Comparison of ENCODE assay signal across 8 mouse cellular contexts in genomic region chr16:11201740-11202394, GRCm38 (mm10). TPM values are rescaled to one million over a fixed set of nuclear protein-coding genes. Genes with fewer than 3 reads are reported as not detected.
DNase-seq lines count a peak whose midpoint lies in the region; ATAC-seq and TF ChIP-seq lines count a peak whose summit lies in the region.

No protein-coding gene starts in this region.

- no peak for DNase-seq in kidney, postnatal 25 days
- DNase-seq in embryonic facial prominence, embryonic 11.5 days (ENCODE audit: low spot score): no peak
- no peak for DNase-seq in hindbrain, postnatal 0 days (ENCODE audit: low spot score)
- DNase-seq in cerebellum, adult 11-12 months: no peak
- no peak for DNase-seq in testis, postnatal 10 days (ENCODE audit: low spot score)
- DNase-seq in cerebellum, postnatal 36 days: no peak

- no peak for ATAC-seq in kidney, embryonic 16.5 days (ENCODE audit: low FRiP score, low TSS enrichment)
- no peak for ATAC-seq in embryonic facial prominence, embryonic 11.5 days (replicated peaks; ENCODE audit: insufficient number of reproducible peaks, low FRiP score, low TSS enrichment, low read depth)
- no peak for ATAC-seq in hindbrain, postnatal 0 days
- no peak for ATAC-seq in midbrain, embryonic 16.5 days

- H3K9ac ChIP-seq in kidney, embryonic 16.5 days (replicated peaks; ENCODE audit: low read length): no peak overlapping the region
- H3K9ac ChIP-seq in embryonic facial prominence, embryonic 11.5 days (replicated peaks; ENCODE audit: low read length): peak overlapping the region; percentile 87
- H3K9ac ChIP-seq in hindbrain, postnatal 0 days (replicated peaks; ENCODE audit: low read length): peak overlapping the region; percentile 78
- H3K9ac ChIP-seq in midbrain, embryonic 16.5 days (ENCODE audit: low read depth, low read length): peak overlapping the region; percentile 89; the same call in 1 of the 2 replicates

- H3K4me2 ChIP-seq in kidney, embryonic 16.5 days (replicated peaks; ENCODE audit: low read depth, low read length): peak overlapping the region; percentile 92
- H3K4me2 ChIP-seq in embryonic facial prominence, embryonic 11.5 days (ENCODE audit: low read depth, low read length): peak overlapping the region; percentile 80
- peak overlapping the region; percentile 67 for H3K4me2 ChIP-seq in hindbrain, postnatal 0 days (ENCODE audit: low read depth, low read length)
- H3K4me2 ChIP-seq in midbrain, embryonic 16.5 days (ENCODE audit: low read length): peak overlapping the region; percentile 95

- WGBS in kidney, embryonic 16.5 days: 75% methylated on average over 6 of the region's 6 CpGs
- 67% methylated on average over 6 of the region's 6 CpGs for WGBS in embryonic facial prominence, embryonic 11.5 days
- WGBS in hindbrain, postnatal 0 days: 74% methylated on average over 6 of the region's 6 CpGs
- WGBS in midbrain, embryonic 16.5 days: 73% methylated on average over 6 of the region's 6 CpGs

- no peaks in the 10 kb centered on the region for H3K27me3 ChIP-seq in kidney, embryonic 16.5 days (ENCODE audit: insufficient read depth, low read length)
- H3K27me3 ChIP-seq in embryonic facial prominence, embryonic 11.5 days (ENCODE audit: control insufficient read depth, insufficient read depth, low read length): no peaks in the 10 kb centered on the region
- H3K27me3 ChIP-seq in hindbrain, postnatal 0 days (ENCODE audit: insufficient read depth, low read length): no peaks in the 10 kb centered on the region
- H3K27me3 ChIP-seq in midbrain, embryonic 16.5 days (ENCODE audit: control insufficient read depth, insufficient read depth, low read depth, low read length): no peaks in the 10 kb centered on the region

- no peak overlapping the region for H3K27ac ChIP-seq in kidney, embryonic 16.5 days (ENCODE audit: low read length)
- H3K27ac ChIP-seq in embryonic facial prominence, embryonic 11.5 days (replicated peaks; ENCODE audit: low read depth, low read length): no peak overlapping the region
- no peak overlapping the region for H3K27ac ChIP-seq in hindbrain, postnatal 0 days
- H3K27ac ChIP-seq in midbrain, embryonic 16.5 days (ENCODE audit: low read length): no peak overlapping the region

- H3K4me1 ChIP-seq in kidney, embryonic 16.5 days (ENCODE audit: insufficient read depth, low read length): peaks cover 20% of the 10 kb centered on the region
- H3K4me1 ChIP-seq in embryonic facial prominence, embryonic 11.5 days (ENCODE audit: control insufficient read depth, insufficient read depth, low read length): peaks cover 3% of the 10 kb centered on the region
- peaks cover 12% of the 10 kb centered on the region; the same call in 1 of the 2 replicates for H3K4me1 ChIP-seq in hindbrain, postnatal 0 days (ENCODE audit: insufficient read depth, low read length)
- peaks cover 25% of the 10 kb centered on the region for H3K4me1 ChIP-seq in midbrain, embryonic 16.5 days (ENCODE audit: control insufficient read depth, insufficient read depth, low read length)

- H3K9me3 ChIP-seq in kidney, embryonic 16.5 days (ENCODE audit: low read length): no peaks in the 10 kb centered on the region
- no peaks in the 10 kb centered on the region for H3K9me3 ChIP-seq in embryonic facial prominence, embryonic 11.5 days (replicated peaks; ENCODE audit: control insufficient read depth, low read length)
- H3K9me3 ChIP-seq in hindbrain, postnatal 0 days (ENCODE audit: low read length): no peaks in the 10 kb centered on the region
- H3K9me3 ChIP-seq in midbrain, embryonic 16.5 days (replicated peaks; ENCODE audit: control insufficient read depth, low read length, poor library complexity, severe bottlenecking): no peaks in the 10 kb centered on the region

- H3K36me3 ChIP-seq in kidney, embryonic 16.5 days (ENCODE audit: insufficient read depth, low read length): peaks cover 43% of the 10 kb centered on the region
- no peaks in the 10 kb centered on the region; the same call in 1 of the 2 replicates for H3K36me3 ChIP-seq in embryonic facial prominence, embryonic 11.5 days (replicated peaks; ENCODE audit: control insufficient read depth, insufficient read depth, low read depth, low read length)
- peaks cover 33% of the 10 kb centered on the region for H3K36me3 ChIP-seq in hindbrain, postnatal 0 days (ENCODE audit: insufficient read depth, low read length)
- H3K36me3 ChIP-seq in midbrain, embryonic 16.5 days (ENCODE audit: control insufficient read depth, insufficient read depth, low read length): peaks cover 15% of the 10 kb centered on the region

- peak overlapping the region; percentile 91 for H3K4me3 ChIP-seq in kidney, embryonic 16.5 days (ENCODE audit: low read length)
- peak overlapping the region; percentile 95 for H3K4me3 ChIP-seq in embryonic facial prominence, embryonic 11.5 days (ENCODE audit: low read depth, low read length)
- peak overlapping the region; percentile 83 for H3K4me3 ChIP-seq in hindbrain, postnatal 0 days (ENCODE audit: low read length)
- peak overlapping the region; percentile 92 for H3K4me3 ChIP-seq in midbrain, embryonic 16.5 days (ENCODE audit: low read depth, low read length)

- TF ChIP-seq CTCF in hindbrain, postnatal 0 days (IDR thresholded peaks at IDR 0.05; ENCODE audit: low read depth): peak; percentile 32; the same call in 1 of the 2 replicates

RNA-seq across cellular contexts. Expression of gene Rsl1d1, which starts 1.3 kb away (rescaled TPM):
- 179 and 182 TPM in 2 replicates for polyA plus RNA-seq in kidney, embryonic 16.5 days (2015; fragmentation: Nextera tagmentation; extraction: Ambion mirVana)
- 285 and 309 TPM in 2 replicates for polyA plus RNA-seq in embryonic facial prominence, embryonic 11.5 days (2014; fragmentation: Nextera tagmentation; extraction: Ambion mirVana)
- total RNA-seq in hindbrain, postnatal 0 days (2014; rRNA removed): 36.0 and 47.4 TPM in 2 replicates
- polyA plus RNA-seq in hindbrain, postnatal 0 days (2015; fragmentation: Nextera tagmentation; extraction: Ambion mirVana): 133 TPM in 2 replicates
- polyA plus RNA-seq in midbrain, embryonic 16.5 days (2015; fragmentation: Nextera tagmentation; extraction: Ambion mirVana): 125 and 127 TPM in 2 replicates

RNA-seq across cellular contexts. Expression of gene Zc3h7a, which starts 25.7 kb away (rescaled TPM):
- 90.9 and 98.1 TPM in 2 replicates for polyA plus RNA-seq in kidney, embryonic 16.5 days (2015; fragmentation: Nextera tagmentation; extraction: Ambion mirVana)
- 90.0 and 98.5 TPM in 2 replicates for polyA plus RNA-seq in embryonic facial prominence, embryonic 11.5 days (2014; fragmentation: Nextera tagmentation; extraction: Ambion mirVana)
- 49.6 and 62.4 TPM in 2 replicates for total RNA-seq in hindbrain, postnatal 0 days (2014; rRNA removed)
- 42.3 and 42.8 TPM in 2 replicates for polyA plus RNA-seq in hindbrain, postnatal 0 days (2015; fragmentation: Nextera tagmentation; extraction: Ambion mirVana)
- polyA plus RNA-seq in midbrain, embryonic 16.5 days (2015; fragmentation: Nextera tagmentation; extraction: Ambion mirVana): 73.4 and 79.7 TPM in 2 replicates

RNA-seq across cellular contexts. Expression of gene Gspt1, which starts 52.3 kb away (rescaled TPM):
- 66.6 and 76.6 TPM in 2 replicates for polyA plus RNA-seq in kidney, embryonic 16.5 days (2015; fragmentation: Nextera tagmentation; extraction: Ambion mirVana)
- 102 and 109 TPM in 2 replicates for polyA plus RNA-seq in embryonic facial prominence, embryonic 11.5 days (2014; fragmentation: Nextera tagmentation; extraction: Ambion mirVana)
- 51.6 and 55.2 TPM in 2 replicates for total RNA-seq in hindbrain, postnatal 0 days (2014; rRNA removed)
- 45.2 and 46.6 TPM in 2 replicates for polyA plus RNA-seq in hindbrain, postnatal 0 days (2015; fragmentation: Nextera tagmentation; extraction: Ambion mirVana)
- polyA plus RNA-seq in midbrain, embryonic 16.5 days (2015; fragmentation: Nextera tagmentation; extraction: Ambion mirVana): 39.6 and 41.9 TPM in 2 replicates
